Mouse (Mus musculus): ENCODE data around the gene Jag1.

Jag1 gene

GRCm38 (mm10) chr2:137099211-137099734 is 17.2 kb downstream of the Jag1 start:
- in situ Hi-C loops (cut with MboI, MseI): no loop called here

GRCm38 (mm10) chr2:137098269-137099035 is 18.0 kb downstream of the Jag1 start:
- in situ Hi-C loops (cut with MboI, MseI): no loop called here

- in situ Hi-C loops (cut with MboI, MseI): no loop called here
Measured at GRCm38 (mm10) chr2:137096981-137097460, 19.4 kb downstream of the Jag1 start.

GRCm38 (mm10) chr2:137094301-137094700 is 22.1 kb downstream of the Jag1 start:
- in situ Hi-C loops (cut with MboI, MseI): no loop called here

GRCm38 (mm10) chr2:137093298-137093630 is 23.2 kb downstream of the Jag1 start:
- in situ Hi-C loops (cut with MboI, MseI): no loop called here

GRCm38 (mm10) chr2:137092523-137093297 is 23.7 kb downstream of the Jag1 start:
- in situ Hi-C loops (cut with MboI, MseI): no loop called here

GRCm38 (mm10) chr2:137091766-137092522 is 24.5 kb downstream of the Jag1 start:
- in situ Hi-C loops (cut with MboI, MseI): no loop called here

GRCm38 (mm10) chr2:137087705-137088104 is 28.7 kb downstream of the Jag1 start:
- in situ Hi-C loops (cut with MboI, MseI): no loop called here

GRCm38 (mm10) chr2:137086621-137087395 is 29.6 kb downstream of the Jag1 start:
- in situ Hi-C loops (cut with MboI, MseI): no loop called here

GRCm38 (mm10) chr2:137085257-137085656 is 31.2 kb downstream of the Jag1 start:
- in situ Hi-C loops (cut with MboI, MseI): no loop called here

GRCm38 (mm10) chr2:137082896-137083620 is 33.4 kb downstream of the Jag1 start:
- in situ Hi-C loops (cut with MboI, MseI): no loop called here

GRCm38 (mm10) chr2:137081001-137081400 is 35.4 kb downstream of the Jag1 start:
- in situ Hi-C loops (cut with MboI, MseI): no loop called here

- in situ Hi-C loops (cut with MboI, MseI): no loop called here
Measured at GRCm38 (mm10) chr2:137080468-137080867, 36.0 kb downstream of the Jag1 start.

GRCm38 (mm10) chr2:137079721-137080320 is 36.6 kb downstream of the Jag1 start:
- in situ Hi-C loops (cut with MboI, MseI): no loop called here

GRCm38 (mm10) chr2:137078771-137079170 is 37.7 kb downstream of the Jag1 start:
- in situ Hi-C loops (cut with MboI, MseI): no loop called here

- in situ Hi-C loops (cut with MboI, MseI): no loop called here
Measured at GRCm38 (mm10) chr2:137074313-137074620, 42.2 kb downstream of the Jag1 start.

GRCm38 (mm10) chr2:137073473-137074312 is 42.8 kb downstream of the Jag1 start:
- in situ Hi-C loops (cut with MboI, MseI): no loop called here

- in situ Hi-C loops (cut with MboI, MseI): no loop called here
Measured at GRCm38 (mm10) chr2:137067479-137068110, 48.8 kb downstream of the Jag1 start.

- in situ Hi-C loops (cut with MboI, MseI): no loop called here
Measured at GRCm38 (mm10) chr2:137064513-137064912, 51.9 kb downstream of the Jag1 start.

Measured in regulatory T cell (primary cell).